Mouse (Mus musculus): ENCODE measurements around the gene Plpp3. TPM values are rescaled to one million over a fixed set of nuclear protein-coding genes. Genes with fewer than 3 reads are reported as not detected.

The Plpp3 gene
- polyA plus RNA-seq, 1 experiment, result 23.3 TPM

- Histone ChIP-seq H3K36me3 (ENCODE audit: control insufficient read depth, insufficient read depth, low read length) (no peaks in the 10 kb centered on the region), H3K4me1 (replicated peaks; ENCODE audit: control insufficient read depth, insufficient read depth, low read length) (peaks cover 6% of the 10 kb centered on the region; the same call in 1 of the 2 replicates), H3K27ac (ENCODE audit: control insufficient read depth, insufficient read depth, low read length) (no peak overlapping the region), H3K27me3 (ENCODE audit: control insufficient read depth, insufficient read depth, low read length) (no peaks in the 10 kb centered on the region), H3K4me3 (ENCODE audit: control insufficient read depth, insufficient read depth, low read length) (no peak overlapping the region)
- no peak for TF ChIP-seq POLR2A (IDR thresholded peaks at IDR 0.05; ENCODE audit: control insufficient read depth, extremely low read depth, insufficient read depth, low read length, poor library complexity)
- TF ChIP-seq CTCF (IDR thresholded peaks at IDR 0.05; ENCODE audit: borderline replicate concordance, control insufficient read depth, extremely low read depth, insufficient read depth, low read length, poor library complexity), result no peak
- no peak for DNase-seq
- 86% methylated on average over 14 of the region's 14 CpGs for WGBS
Observed at GRCm38 (mm10) chr4:105200624-105201524, 43.7 kb downstream of the Plpp3 start.

- 94% methylated on average over 3 of the region's 3 CpGs for WGBS
- Histone ChIP-seq H3K36me3 (ENCODE audit: control insufficient read depth, insufficient read depth, low read length) (no peaks in the 10 kb centered on the region), H3K27ac (ENCODE audit: control insufficient read depth, insufficient read depth, low read length) (no peak overlapping the region), H3K27me3 (ENCODE audit: control insufficient read depth, insufficient read depth, low read length) (no peaks in the 10 kb centered on the region), H3K4me3 (ENCODE audit: control insufficient read depth, insufficient read depth, low read length) (no peak overlapping the region), H3K4me1 (replicated peaks; ENCODE audit: control insufficient read depth, insufficient read depth, low read length) (peaks cover 11% of the 10 kb centered on the region; the same call in 1 of the 2 replicates)
- TF ChIP-seq POLR2A (IDR thresholded peaks at IDR 0.05; ENCODE audit: control insufficient read depth, extremely low read depth, insufficient read depth, low read length, poor library complexity) (no peak), CTCF (IDR thresholded peaks at IDR 0.05; ENCODE audit: borderline replicate concordance, control insufficient read depth, extremely low read depth, insufficient read depth, low read length, poor library complexity) (no peak)
- no peak for DNase-seq
Observed at GRCm38 (mm10) chr4:105202439-105202838, 45.3 kb downstream of the Plpp3 start.

GRCm38 (mm10) chr4:105203303-105203761, 46.2 kb downstream of the Plpp3 start:
- H3K4me3 ChIP-seq (ENCODE audit: control insufficient read depth, insufficient read depth, low read length), result no peak overlapping the region
- 86% methylated on average over 2 of the region's 2 CpGs for WGBS
- no peaks in the 10 kb centered on the region for H3K36me3 ChIP-seq (ENCODE audit: control insufficient read depth, insufficient read depth, low read length)
- no peak for TF ChIP-seq CTCF (IDR thresholded peaks at IDR 0.05; ENCODE audit: borderline replicate concordance, control insufficient read depth, extremely low read depth, insufficient read depth, low read length, poor library complexity)
- TF ChIP-seq POLR2A (IDR thresholded peaks at IDR 0.05; ENCODE audit: control insufficient read depth, extremely low read depth, insufficient read depth, low read length, poor library complexity), result no peak
- H3K4me1 ChIP-seq (replicated peaks; ENCODE audit: control insufficient read depth, insufficient read depth, low read length), result peaks cover 11% of the 10 kb centered on the region; the same call in 1 of the 2 replicates
- DNase-seq, result no peak
- H3K27me3 ChIP-seq (ENCODE audit: control insufficient read depth, insufficient read depth, low read length), result no peaks in the 10 kb centered on the region
- no peak overlapping the region for H3K27ac ChIP-seq (ENCODE audit: control insufficient read depth, insufficient read depth, low read length)

DNA sequence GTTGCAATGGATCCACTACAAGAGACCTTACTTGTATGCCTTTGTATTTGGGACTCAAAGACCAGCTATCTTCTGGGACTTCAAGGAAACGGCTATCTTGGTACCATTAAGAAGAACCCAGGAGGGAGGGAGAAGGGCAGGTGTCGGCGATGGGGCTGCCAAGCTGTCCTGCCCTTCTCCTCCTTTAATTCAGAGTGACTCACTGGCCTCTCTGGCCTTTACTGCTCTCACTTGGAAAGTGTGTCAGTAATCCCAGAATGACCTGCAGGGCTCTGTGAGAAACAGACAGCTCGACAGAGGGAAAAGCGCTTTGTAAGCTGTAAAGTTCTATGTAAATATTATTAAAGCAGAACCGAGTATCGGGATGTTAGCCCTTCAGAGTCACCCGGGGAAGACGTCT, 46.9 kb downstream of the Plpp3 start:
- TF ChIP-seq POLR2A (IDR thresholded peaks at IDR 0.05; ENCODE audit: control insufficient read depth, extremely low read depth, insufficient read depth, low read length, poor library complexity) (no peak), CTCF (IDR thresholded peaks at IDR 0.05; ENCODE audit: borderline replicate concordance, control insufficient read depth, extremely low read depth, insufficient read depth, low read length, poor library complexity) (no peak)
- no peaks in the 10 kb centered on the region for H3K36me3 ChIP-seq (ENCODE audit: control insufficient read depth, insufficient read depth, low read length)
- 29% methylated on average over 9 of the region's 9 CpGs for WGBS
- peaks cover 11% of the 10 kb centered on the region; the same call in 1 of the 2 replicates for H3K4me1 ChIP-seq (replicated peaks; ENCODE audit: control insufficient read depth, insufficient read depth, low read length)
- no peaks in the 10 kb centered on the region for H3K27me3 ChIP-seq (ENCODE audit: control insufficient read depth, insufficient read depth, low read length)
- no peak overlapping the region for H3K27ac ChIP-seq (ENCODE audit: control insufficient read depth, insufficient read depth, low read length)
- H3K4me3 ChIP-seq (ENCODE audit: control insufficient read depth, insufficient read depth, low read length), result no peak overlapping the region
- DNase-seq, result no peak

GRCm38 (mm10) chr4:105205045-105205851, 48.1 kb downstream of the Plpp3 start:
- no peaks in the 10 kb centered on the region for H3K36me3 ChIP-seq (ENCODE audit: control insufficient read depth, insufficient read depth, low read length)
- TF ChIP-seq POLR2A (IDR thresholded peaks at IDR 0.05; ENCODE audit: control insufficient read depth, extremely low read depth, insufficient read depth, low read length, poor library complexity) (no peak), CTCF (IDR thresholded peaks at IDR 0.05; ENCODE audit: borderline replicate concordance, control insufficient read depth, extremely low read depth, insufficient read depth, low read length, poor library complexity) (no peak)
- H3K4me1 ChIP-seq (replicated peaks; ENCODE audit: control insufficient read depth, insufficient read depth, low read length), result peaks cover 11% of the 10 kb centered on the region; the same call in 1 of the 2 replicates
- no peak overlapping the region; the same call in 1 of the 2 replicates for H3K27ac ChIP-seq (ENCODE audit: control insufficient read depth, insufficient read depth, low read length)
- no peak for DNase-seq
- H3K27me3 ChIP-seq (ENCODE audit: control insufficient read depth, insufficient read depth, low read length), result no peaks in the 10 kb centered on the region
- WGBS, result 63% methylated on average over 15 of the region's 15 CpGs
- no peak overlapping the region for H3K4me3 ChIP-seq (ENCODE audit: control insufficient read depth, insufficient read depth, low read length)

DNA sequence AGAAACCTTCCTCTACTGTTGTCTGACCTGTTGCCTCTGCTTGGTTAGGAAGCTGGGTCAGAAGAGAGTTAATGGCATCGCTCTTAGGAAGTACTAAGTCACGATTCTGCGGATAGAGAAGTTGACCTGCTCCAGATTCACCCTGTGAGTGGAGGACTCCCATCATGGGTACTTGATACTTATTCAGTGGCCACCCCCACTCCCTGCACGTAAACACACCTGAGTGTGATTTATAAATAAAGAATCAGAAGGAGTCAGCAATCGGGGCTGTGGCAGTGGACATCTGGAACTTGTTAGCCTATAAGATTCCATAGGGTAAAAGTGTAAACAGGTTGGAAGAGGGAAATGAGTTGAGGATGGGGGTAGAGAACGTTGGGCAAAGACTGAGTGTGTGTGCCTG, 49.0 kb downstream of the Plpp3 start:
- no peaks in the 10 kb centered on the region for H3K27me3 ChIP-seq (ENCODE audit: control insufficient read depth, insufficient read depth, low read length)
- no peak overlapping the region for H3K4me3 ChIP-seq (ENCODE audit: control insufficient read depth, insufficient read depth, low read length)
- H3K27ac ChIP-seq (ENCODE audit: control insufficient read depth, insufficient read depth, low read length), result no peak overlapping the region
- H3K36me3 ChIP-seq (ENCODE audit: control insufficient read depth, insufficient read depth, low read length), result no peaks in the 10 kb centered on the region
- TF ChIP-seq POLR2A (IDR thresholded peaks at IDR 0.05; ENCODE audit: control insufficient read depth, extremely low read depth, insufficient read depth, low read length, poor library complexity) (no peak), CTCF (IDR thresholded peaks at IDR 0.05; ENCODE audit: borderline replicate concordance, control insufficient read depth, extremely low read depth, insufficient read depth, low read length, poor library complexity) (no peak)
- H3K4me1 ChIP-seq (replicated peaks; ENCODE audit: control insufficient read depth, insufficient read depth, low read length), result peaks cover 11% of the 10 kb centered on the region; the same call in 1 of the 2 replicates
- WGBS, result 88% methylated on average over 6 of the region's 6 CpGs
- DNase-seq, result no peak

All from thymus, adult 2 months (tissue).